Mouse (Mus musculus): ENCODE results near the gene Ctdspl.

The Ctdspl gene

GRCm38 (mm10) chr9:119053964-119054576, 127.8 kb downstream of the Ctdspl start:
- no peak for DNase-seq (ENCODE audit: low read depth in 1 of 2, low spot score in 2 of 2)

DNA sequence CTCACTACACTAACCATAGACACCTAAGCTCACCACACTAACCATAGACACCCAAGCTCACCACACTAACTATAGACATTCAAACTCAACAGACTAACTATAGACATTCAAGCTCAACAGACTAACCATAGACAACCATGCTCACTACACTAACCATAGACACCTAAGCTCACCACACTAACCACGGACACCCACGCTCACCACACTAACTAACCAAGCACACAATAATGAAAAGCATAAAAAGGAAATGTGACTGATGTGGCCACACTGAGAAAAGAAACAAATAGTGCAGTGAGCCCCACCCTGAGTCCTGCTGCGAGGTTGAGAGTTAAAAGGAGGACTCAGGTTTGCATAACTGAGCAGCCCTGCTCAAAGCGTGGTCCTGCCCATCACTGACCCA, 129.1 kb downstream of the Ctdspl start:
- DNase-seq (ENCODE audit: low read depth in 1 of 2, low spot score in 2 of 2), result no peak

GRCm38 (mm10) chr9:119058245-119058644, 132.0 kb downstream of the Ctdspl start:
- DNase-seq (ENCODE audit: low read depth in 1 of 2, low spot score in 2 of 2), result no peak

DNA sequence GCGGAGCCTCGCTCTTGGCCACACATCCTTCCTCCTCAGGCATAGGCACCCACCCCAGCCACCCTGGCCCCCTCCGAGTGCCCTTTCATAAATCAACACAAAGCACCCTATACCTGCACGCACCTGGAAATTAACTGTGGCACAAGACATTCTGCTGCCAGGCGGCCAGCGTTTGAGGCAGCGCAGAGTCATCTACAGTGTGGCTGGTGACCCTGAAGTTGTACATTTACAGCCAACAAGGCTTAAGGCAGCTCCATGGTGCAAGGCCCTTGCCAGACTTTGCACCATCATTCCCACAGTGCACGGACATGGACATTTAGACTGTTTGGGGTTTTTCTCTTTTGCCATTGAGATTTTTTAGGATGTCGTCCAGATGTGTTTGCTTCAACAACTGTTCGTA, 134.4 kb downstream of the Ctdspl start:
- DNase-seq (ENCODE audit: low read depth in 1 of 2, low spot score in 2 of 2), result no peak

GRCm38 (mm10) chr9:119063036-119063644, 136.9 kb downstream of the Ctdspl start:
- DNase-seq (ENCODE audit: low read depth in 1 of 2, low spot score in 2 of 2), result no peak

GRCm38 (mm10) chr9:119064296-119064695, 138.0 kb downstream of the Ctdspl start:
- DNase-seq (ENCODE audit: low read depth in 1 of 2, low spot score in 2 of 2), result no peak

- peak in 1 of 2 experiments; percentile 25 for DNase-seq (ENCODE audit: low read depth in 1 of 2, low spot score in 2 of 2)
Observed at GRCm38 (mm10) chr9:119067601-119068000, 141.3 kb downstream of the Ctdspl start.

- no peak for DNase-seq (ENCODE audit: low read depth in 1 of 2, low spot score in 2 of 2)
Observed at GRCm38 (mm10) chr9:119068266-119068665, 142.0 kb downstream of the Ctdspl start.

- DNase-seq (ENCODE audit: low read depth in 1 of 2, low spot score in 2 of 2), result no peak
Observed at GRCm38 (mm10) chr9:119070173-119070825, 144.0 kb downstream of the Ctdspl start.

DNA sequence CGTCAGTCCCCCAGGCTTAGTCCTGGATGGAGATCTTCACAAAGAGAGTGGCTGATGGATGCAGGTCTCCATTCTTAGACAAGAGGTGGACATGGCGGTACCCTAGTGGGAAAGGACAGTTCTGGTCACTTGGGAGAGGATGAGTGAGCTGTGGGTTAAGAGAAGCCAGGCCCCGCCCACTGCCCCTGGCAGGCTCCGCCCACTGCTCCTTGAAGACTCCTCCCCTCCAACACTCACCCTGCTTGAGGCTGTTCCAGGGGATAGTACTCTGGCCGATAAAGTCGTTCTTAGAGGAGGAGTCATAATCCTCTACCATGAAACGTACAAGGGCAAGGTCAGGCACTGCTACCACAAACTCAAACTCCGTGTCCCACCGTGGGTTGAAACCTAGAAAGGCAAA, 145.5 kb downstream of the Ctdspl start:
- no peak for DNase-seq (ENCODE audit: low read depth in 1 of 2, low spot score in 2 of 2)

- DNase-seq (ENCODE audit: low read depth in 1 of 2, low spot score in 2 of 2), result no peak
Observed at GRCm38 (mm10) chr9:119073184-119073895, 147.1 kb downstream of the Ctdspl start.

- DNase-seq (ENCODE audit: low read depth in 1 of 2, low spot score in 2 of 2), result no peak
Observed at GRCm38 (mm10) chr9:119075685-119076084, 149.4 kb downstream of the Ctdspl start.

DNA sequence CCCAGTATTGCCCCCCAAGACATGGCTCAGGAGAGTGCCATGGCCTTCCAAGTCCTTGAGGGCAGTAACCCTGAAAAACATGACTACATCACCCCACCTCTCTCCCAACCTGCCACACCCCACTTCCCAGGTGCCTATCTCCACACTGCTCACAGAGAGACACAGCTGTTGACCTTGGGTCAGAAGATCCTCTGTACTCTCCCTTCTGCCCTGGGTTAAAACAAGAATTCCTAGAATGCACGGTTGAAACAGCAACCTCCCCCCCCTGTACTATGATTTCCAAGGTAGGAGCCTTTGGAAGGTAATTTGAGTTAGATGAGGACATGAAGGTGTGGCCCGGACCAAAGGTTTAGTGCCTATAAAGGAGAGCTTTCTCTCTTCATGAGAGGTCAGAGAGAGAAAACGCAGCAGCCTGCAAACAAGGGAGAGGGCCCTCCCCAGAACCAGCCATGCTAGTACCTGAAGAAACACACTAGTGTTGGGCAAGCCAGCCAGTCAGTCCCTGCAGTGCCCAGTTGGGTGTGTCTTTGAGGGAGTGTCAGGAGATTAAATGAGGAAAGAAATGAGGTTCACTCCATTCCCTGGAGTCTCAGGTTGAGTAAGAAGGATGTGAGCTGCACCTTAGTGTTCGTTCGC, 153.9 kb downstream of the Ctdspl start:
- no peak for DNase-seq (ENCODE audit: low read depth in 1 of 2, low spot score in 2 of 2)

DNA sequence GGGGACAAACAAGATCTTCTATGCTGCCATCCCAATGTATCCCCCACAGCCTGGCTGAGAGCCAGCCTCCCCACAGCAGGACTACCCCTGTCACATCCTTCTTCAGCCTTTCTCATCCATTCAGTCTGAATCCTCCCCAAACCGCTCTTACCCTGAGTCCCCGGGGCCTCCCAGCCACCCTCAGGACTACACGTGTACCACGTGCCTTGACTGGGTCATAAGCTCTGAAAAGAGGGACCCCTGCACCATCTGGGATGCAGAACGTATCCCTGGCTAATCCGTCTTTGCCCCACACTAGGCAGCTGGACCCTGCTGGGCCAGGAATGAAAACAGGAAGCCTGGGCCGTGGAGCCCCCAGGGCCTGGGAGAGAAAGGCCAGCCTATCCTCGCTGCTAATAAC, 155.8 kb downstream of the Ctdspl start:
- no peak for DNase-seq (ENCODE audit: low read depth in 1 of 2, low spot score in 2 of 2)

GRCm38 (mm10) chr9:119082656-119083430, 156.6 kb downstream of the Ctdspl start:
- DNase-seq (ENCODE audit: low read depth in 1 of 2, low spot score in 2 of 2), result no peak

DNA sequence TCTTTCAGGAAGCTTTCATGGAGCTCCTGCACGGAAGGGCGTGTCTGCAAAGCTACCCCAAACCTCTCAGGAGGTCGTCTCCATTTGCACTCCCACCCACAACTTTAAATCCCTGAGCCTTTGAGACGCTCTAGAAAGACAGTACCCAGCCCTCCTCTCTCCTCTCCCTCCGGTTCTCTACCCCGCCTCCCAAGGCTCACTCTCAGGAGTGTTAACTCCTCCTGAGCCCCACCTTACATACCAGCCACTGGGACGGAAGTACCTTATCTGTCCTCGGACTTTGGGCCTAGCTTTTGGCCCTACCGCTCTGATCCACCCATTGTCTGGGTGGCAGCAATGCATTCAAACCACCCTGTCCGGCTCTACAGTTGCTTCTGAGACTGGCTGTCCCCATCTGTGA, 157.7 kb downstream of the Ctdspl start:
- DNase-seq (ENCODE audit: low read depth in 1 of 2, low spot score in 2 of 2), result no peak

DNA sequence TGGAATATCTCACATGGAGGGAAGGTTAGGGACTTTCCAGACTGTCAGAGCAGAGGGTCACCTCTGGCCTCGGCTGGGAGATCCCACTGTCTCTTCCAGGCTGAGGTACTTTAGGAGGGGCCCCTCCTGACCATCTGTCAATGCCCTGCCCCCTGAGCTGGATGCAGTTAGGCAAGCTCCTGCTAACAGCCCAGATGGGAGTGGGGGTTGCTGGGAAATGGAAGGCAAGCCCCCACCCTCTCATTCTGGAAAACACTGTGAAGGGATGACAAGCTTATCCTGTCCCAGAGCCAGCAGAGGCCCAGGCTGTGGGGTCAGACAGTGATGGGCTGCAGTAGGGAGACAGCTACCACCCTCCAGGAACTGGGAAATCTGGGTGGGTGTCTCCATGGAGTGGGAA, 160.2 kb downstream of the Ctdspl start:
- DNase-seq (ENCODE audit: low read depth in 1 of 2, low spot score in 2 of 2), result no peak

DNA sequence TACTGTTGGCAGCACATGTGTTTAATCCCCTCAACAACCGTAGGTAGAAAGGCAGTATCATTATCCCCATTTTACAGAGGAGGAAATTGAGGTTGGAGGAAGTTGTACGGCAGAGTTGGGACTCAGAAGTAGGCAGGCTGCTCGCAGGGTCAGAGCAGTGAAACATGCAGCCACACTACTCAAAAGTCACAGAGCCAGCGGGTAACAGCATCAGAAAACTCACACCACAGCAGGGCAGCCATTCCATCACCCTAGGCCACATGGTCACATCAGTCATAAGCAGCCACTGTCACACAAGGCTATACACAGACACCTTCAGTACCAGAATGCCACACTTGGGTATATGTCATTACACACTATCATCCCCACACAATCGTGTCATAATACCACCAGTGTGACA, 161.1 kb downstream of the Ctdspl start:
- no peak for DNase-seq (ENCODE audit: low read depth in 1 of 2, low spot score in 2 of 2)

DNA sequence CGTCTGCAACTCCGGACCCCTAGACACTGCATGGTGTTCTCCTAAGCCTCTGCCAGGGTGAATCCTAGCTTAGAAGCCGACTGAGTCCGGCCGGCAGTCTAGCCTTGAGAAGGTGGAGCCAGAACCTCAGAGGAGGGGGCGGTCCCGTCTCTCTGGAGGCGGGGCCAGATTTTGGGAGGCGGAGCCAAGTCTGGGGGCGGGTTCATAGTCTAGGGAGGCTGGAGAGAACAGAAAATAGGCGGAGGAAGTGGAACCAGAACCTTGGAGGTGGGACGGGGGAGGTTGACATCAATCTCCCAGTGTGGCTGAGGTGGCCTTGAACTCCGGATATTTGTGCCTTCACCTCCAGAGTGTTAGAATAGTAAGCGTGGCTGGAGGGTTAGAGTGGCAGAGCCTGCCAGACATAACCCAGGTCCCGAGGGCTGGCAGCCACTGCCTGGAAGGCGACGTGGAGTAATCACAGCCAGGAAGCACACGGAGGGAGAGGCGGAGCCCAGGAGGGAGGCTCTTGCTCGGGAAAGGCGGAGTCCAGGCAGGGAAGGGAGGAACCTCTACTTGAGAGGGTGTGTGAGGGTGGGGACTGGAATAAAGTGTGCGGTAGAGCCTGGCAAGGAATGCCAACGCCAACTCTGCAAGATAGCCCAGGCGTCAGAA, 162.0 kb downstream of the Ctdspl start:
- DNase-seq (ENCODE audit: low read depth in 1 of 2, low spot score in 2 of 2), result peak; percentile 81 to 96

GRCm38 (mm10) chr9:119089437-119089836, 163.2 kb downstream of the Ctdspl start:
- DNase-seq (ENCODE audit: low read depth in 1 of 2, low spot score in 2 of 2), result no peak
